Mouse (Mus musculus) left cerebral cortex, adult 18-20 months (tissue): ENCODE data around the gene Lpin2. TPM values are rescaled to one million over a fixed set of nuclear protein-coding genes. Genes with fewer than 3 reads are reported as not detected.

Source experiments
- DNase-seq, 2 experiments: peaks; one replicate each; pipeline ENCODE4 v3.0.0; 2021 to 2022; ENCODE audit warnings: low spot score in 2 of 2, mixed read lengths in 1 of 2
- total RNA-seq, 2 experiments: library from RNA; stranded (reverse); gene quantifications; 2 replicates each; pipeline ENCODE4 v1.2.3; 2021

The Lpin2 gene
- total RNA-seq, 2 experiments from 2014 or later: 77.7 to 89.3 TPM

DNA sequence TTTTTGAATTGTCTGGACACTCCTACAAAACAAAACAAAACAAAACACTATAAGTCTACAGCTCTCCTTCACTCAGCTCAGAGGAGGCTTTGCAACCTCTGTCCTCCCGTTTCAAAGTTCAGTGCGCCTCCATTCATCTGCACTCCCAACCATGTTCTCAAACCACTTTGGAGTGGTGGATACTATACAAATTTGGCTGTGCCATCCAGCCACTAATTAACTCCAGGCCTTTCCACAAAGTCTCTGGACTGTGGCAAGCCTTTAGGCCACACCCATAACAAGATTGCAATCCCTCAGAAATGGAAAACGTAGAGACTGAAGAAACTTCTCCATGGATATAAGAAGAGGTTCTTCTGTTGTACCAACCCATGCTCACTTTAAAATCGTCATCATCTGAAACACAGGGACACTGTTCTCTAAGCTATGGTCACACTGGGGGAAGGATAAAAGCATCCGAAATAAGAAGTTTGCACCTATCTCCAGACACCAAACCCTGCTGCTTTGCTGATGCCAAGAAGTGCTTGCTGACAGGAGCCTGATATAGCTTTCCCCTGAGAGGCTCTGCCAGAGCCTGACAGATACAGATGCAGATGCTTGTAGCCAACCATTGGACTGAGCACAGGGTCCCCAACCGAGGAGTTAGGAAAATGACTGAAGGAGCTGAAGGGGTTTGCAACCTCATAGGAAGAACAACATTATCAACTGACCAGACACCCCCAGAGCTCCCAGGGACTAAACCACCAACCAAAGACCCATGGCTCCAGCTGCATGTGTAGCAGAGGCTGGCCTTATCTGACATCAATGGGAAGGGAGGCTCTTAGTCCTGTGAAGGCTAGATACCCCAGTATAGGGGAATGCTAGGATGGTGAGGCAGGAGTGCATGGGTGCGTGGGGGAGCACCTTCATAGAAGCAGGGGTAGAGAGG, 108.4 kb downstream of the Lpin2 start:
- DNase-seq: no peak

DNA sequence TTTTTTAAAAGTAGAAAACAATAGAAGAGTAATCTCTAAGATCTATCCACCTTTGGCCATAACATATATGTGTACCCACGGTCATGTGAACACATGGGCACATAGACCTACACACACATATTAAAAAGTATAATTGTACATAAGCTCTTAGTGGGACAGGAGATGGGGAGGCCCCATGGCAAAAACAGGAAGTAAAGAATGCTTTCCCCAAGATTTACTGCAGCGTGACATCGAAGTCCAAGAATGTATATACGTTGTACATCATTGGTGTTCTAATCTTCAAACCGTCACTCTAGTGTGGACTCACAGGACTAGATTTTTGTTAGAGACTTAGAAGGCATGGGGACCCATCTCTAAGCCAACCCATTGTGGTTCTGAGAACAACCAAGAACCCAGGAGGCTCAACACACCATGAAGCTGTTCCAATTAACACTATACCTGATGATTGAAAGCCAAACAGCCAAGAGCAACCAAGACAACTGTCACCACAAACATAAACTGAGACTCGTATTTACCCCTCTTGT, 109.6 kb downstream of the Lpin2 start:
- DNase-seq: no peak

DNA sequence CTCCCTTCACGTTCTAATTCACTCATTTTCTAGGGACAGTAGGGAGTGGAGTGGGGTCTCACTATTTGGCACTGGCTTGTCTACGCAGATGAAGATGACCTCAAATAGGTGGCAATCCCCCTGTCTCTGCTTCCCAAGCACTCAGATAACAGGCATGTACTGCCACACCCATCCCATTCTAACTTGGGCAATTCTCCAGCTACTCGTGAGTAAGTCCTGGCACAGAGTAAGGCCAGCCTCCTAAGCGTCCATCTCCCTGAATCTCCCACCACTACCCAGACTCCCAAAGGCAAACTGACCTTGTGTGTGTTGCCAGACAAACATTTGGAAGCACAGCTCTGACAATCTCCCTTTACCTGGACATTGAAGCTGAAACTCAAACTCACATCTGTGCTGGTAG, 110.5 kb downstream of the Lpin2 start:
- DNase-seq: no peak

DNA sequence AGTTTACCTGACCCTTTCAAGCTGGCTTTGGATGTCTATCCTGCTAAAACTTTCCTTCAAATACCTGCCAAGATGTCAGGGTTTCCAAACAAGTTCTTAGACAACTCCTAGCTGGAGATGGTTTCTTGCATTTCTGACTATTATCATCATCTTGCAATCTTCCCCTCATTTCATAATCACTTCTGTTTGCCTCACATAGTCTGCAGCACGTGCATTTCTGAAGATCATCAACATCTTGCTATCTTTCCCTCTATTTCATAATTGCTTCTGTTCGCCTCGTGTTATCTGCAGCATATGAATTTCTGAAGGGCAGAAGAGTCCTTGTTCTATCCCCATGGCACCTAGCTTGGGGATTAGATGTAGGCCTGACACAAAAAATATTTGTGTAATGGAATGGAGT, 112.2 kb downstream of the Lpin2 start:
- no peak for DNase-seq

Other genes starting within 250 kb of the Lpin2 start
- 1 to 10 TPM; 1.6 to 2.3 TPM for gene Myom1, start 179.9 kb upstream of the Lpin2 start, total RNA-seq
- gene Myl12a, start 179.7 kb upstream of the Lpin2 start, total RNA-seq: 10 to 100 TPM; 35.3 to 37.9 TPM
- 1 to 10 TPM; 2.7 to 2.8 TPM for gene Emilin2, start 129.4 kb downstream of the Lpin2 start, total RNA-seq